Mouse (Mus musculus) olfactory bulb, adult 2 months (tissue): ENCODE results near the gene Dnajb8.

ENCODE experiments used
- CTCF ChIP-seq: fragments of 200-500 bp; IDR thresholded peaks from 2 replicates; pipeline ENCODE4 v1.5.1; 2012; ENCODE audit warnings: low read depth, mild to moderate bottlenecking, low read length, moderate library complexity; ENCODE audit not compliant: insufficient read depth
- POLR2A ChIP-seq: fragments of 200-500 bp; IDR thresholded peaks from 2 replicates; pipeline ENCODE4 v1.6.1; 2012; ENCODE audit warnings: mild to moderate bottlenecking, low read depth, low read length, moderate library complexity; ENCODE audit not compliant: insufficient read depth

DNA sequence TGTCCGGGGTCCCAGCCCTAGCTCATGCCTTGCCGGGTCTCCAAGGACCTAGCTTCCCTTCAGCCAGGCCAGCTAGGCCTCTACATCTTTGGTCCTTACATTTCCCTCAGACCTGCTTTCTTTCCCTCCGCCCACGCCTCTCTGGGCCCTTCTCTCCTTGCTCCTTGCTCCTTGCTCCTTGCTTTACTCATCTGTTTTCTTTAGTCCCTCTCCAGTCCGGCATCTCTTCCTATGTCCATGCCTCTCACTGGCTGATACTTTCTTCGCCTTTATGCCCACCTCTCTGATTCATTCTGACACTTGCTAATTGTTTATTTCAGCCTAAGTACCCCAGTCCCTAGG is 31.1 kb upstream of the Dnajb8 start:
- no peak for TF ChIP-seq CTCF
- no peak for TF ChIP-seq POLR2A
